Mouse (Mus musculus) neural tube, embryonic 13.5 days (tissue): Measurements from ENCODE around the gene Gabpa. TPM values are rescaled to one million over a fixed set of nuclear protein-coding genes. Genes with fewer than 3 reads are reported as not detected.

ENCODE experiments used
- ATAC-seq: fragments of 200-750 bp; cut with Nextera tagmentation; 2 replicates; pipeline ENCODE4 v1.8.0; 2017; ENCODE audit warnings: low read depth, mild to moderate bottlenecking, moderate TSS enrichment, moderate library complexity
- H3K27ac ChIP-seq: fragments of 300-500 bp; sonication (generic); replicated peaks from 2 replicates; pipeline ENCODE4 v1.5.1; 2015; ENCODE audit warnings: moderate library complexity, mild to moderate bottlenecking, inconsistent platforms
- H3K27me3 ChIP-seq: fragments of 300-500 bp; sonication (generic); 2 replicates; pipeline ENCODE4 v1.6.1; 2015; ENCODE audit warnings: mild to moderate bottlenecking, inconsistent platforms
- H3K36me3 ChIP-seq: fragments of 300-500 bp; sonication (generic); 2 replicates; pipeline ENCODE4 v1.6.1; 2015; ENCODE audit warnings: mild to moderate bottlenecking, inconsistent platforms
- H3K4me1 ChIP-seq: fragments of 300-500 bp; sonication (generic); replicated peaks from 2 replicates; pipeline ENCODE4 v1.6.1; 2015; ENCODE audit warnings: inconsistent platforms
- H3K4me2 ChIP-seq: fragments of 300-500 bp; sonication (generic); 2 replicates; pipeline ENCODE4 v1.6.1; 2015; ENCODE audit warnings: inconsistent platforms, mild to moderate bottlenecking, moderate library complexity
- H3K4me3 ChIP-seq: fragments of 300-500 bp; sonication (generic); 2 replicates; pipeline ENCODE4 v1.5.1; 2015; ENCODE audit warnings: mild to moderate bottlenecking, inconsistent platforms
- H3K9ac ChIP-seq: fragments of 300-500 bp; sonication (generic); 2 replicates; pipeline ENCODE4 v1.6.1; 2015; ENCODE audit warnings: moderate library complexity, mild to moderate bottlenecking, inconsistent platforms
- H3K9me3 ChIP-seq: fragments of 300-500 bp; sonication (generic); 2 replicates; pipeline ENCODE4 v1.6.1; 2016; ENCODE audit warnings: inconsistent platforms
- whole genome bisulfite sequencing: fragments of 180-500 bp; shearing (Covaris S2); methylation state at CpG from one replicate; pipeline ENCODE4 v1.1.7; 2015; 5-methylcytosine and 5-hydroxymethylcytosine counted together
- polyA plus RNA-seq: library from polyadenylated mRNA; unstranded; fragments of >200 nt; fragmentation: Nextera tagmentation; extraction: Ambion mirVana; gene quantifications from 2 replicates; pipeline ENCODE4 v1.2.1, GENCODE M21; 2015

The Gabpa gene
- polyA plus RNA-seq, 1 experiment from 2014 or later, result 21.2 TPM

DNA sequence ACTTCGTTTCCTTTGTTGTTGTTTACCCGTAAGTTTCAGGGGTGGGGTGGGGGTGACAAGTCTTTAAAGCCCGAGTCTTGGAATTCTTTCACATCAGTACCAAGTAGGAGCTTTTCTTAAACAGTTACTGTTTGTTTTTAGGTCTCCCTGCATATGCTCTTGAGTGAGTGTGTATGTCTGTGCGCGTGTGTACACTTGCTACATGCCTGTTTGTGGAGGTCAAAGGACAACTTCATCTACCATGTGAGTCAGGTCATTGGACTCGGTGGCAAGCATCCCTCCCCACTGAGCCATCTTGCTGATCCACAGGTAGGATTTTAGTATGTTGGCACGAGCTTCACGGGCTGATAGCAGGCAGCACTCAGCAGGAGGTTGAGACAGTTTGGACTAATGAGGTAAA, 39.1 kb downstream of the Gabpa start:
- Histone ChIP-seq H3K4me3 (no peak overlapping the region), H3K9ac (no peak overlapping the region), H3K27me3 (no peaks in the 10 kb centered on the region), H3K4me1 (peaks cover 7% of the 10 kb centered on the region), H3K27ac (no peak overlapping the region), H3K9me3 (no peaks in the 10 kb centered on the region), H3K36me3 (no peaks in the 10 kb centered on the region), H3K4me2 (no peak overlapping the region)
- 82% methylated on average over 8 of the region's 8 CpGs for WGBS
- no peak for ATAC-seq

DNA sequence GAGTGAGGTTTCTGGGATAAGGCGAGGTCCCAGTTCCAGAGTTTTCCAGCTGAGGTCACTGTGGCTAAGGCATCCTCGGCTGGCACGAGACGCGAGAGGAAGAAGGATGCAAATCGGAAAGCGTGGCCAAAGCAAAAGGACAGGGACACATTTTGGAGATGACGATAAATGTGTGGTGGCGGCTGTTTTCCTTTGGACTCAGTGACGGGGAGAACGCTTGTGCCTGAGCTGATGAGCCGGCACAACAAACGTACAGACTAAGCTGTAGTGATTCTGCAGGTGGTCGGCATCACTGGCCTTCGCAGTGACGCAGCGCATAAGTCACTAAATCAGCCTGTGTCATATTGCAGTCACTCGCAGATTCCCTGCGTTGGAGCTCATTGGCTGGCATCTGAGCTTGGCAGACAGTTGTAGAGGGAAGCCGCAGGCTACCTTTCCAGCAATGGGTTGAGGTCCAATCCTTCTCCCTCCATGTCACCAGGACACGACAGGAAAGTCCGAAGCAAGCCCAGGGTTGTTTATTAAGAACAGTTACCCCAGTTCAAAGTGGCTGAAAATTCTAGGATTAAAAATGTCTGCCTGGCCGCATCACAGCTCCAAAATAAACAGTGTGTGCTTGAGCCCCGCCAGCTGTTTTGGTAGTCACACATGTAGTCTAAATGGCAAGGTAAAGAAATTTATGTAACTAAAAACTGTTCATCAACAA, 40.4 kb downstream of the Gabpa start:
- Histone ChIP-seq H3K27ac (no peak overlapping the region), H3K36me3 (no peaks in the 10 kb centered on the region), H3K4me3 (no peak overlapping the region), H3K4me2 (no peak overlapping the region), H3K9me3 (no peaks in the 10 kb centered on the region), H3K27me3 (no peaks in the 10 kb centered on the region), H3K4me1 (peaks cover 7% of the 10 kb centered on the region), H3K9ac (no peak overlapping the region)
- no peak for ATAC-seq
- 79% methylated on average over 24 of the region's 24 CpGs for WGBS

DNA sequence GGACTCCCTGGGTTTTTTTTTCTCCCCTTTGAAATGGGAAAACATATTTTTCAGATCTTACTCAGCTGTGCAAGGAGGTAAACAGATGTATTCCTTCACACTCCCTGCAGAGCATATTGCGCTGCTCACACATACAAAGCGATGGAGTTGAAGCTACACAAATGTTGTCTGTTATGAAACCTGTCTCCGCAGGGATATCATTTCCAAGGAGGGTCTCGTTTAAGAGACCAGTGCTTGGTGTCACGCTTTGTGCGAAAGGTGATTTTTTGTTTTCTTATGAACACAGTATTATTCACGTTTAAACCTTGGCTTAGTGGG, 41.0 kb downstream of the Gabpa start:
- no peaks in the 10 kb centered on the region for H3K36me3 ChIP-seq
- no peak for ATAC-seq
- H3K4me3 ChIP-seq, result no peak overlapping the region
- 87% methylated on average over 7 of the region's 7 CpGs for WGBS
- no peak overlapping the region for H3K9ac ChIP-seq
- no peak overlapping the region for H3K4me2 ChIP-seq
- H3K4me1 ChIP-seq, result peaks cover 7% of the 10 kb centered on the region
- no peak overlapping the region for H3K27ac ChIP-seq
- H3K9me3 ChIP-seq, result no peaks in the 10 kb centered on the region
- H3K27me3 ChIP-seq, result no peaks in the 10 kb centered on the region

DNA sequence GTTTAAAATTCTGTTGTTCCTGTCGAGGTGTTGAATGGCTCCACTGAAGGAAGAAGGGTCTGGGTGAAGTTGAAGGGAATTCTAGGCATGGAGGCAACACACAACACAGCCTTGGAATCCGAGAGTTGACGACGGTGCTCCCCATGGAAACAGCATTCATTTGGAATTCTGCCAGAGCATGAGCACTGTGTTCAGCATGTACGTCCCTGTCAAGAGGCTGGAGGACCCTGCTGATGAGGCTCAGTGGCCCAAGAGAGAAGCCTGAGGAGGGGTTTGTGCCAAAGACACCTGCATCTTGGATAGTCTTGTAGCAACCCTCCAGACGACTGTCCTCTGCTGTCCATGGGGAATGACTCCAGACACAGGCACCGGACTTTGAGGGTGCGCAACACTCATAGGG, 41.4 kb downstream of the Gabpa start:
- H3K9ac ChIP-seq, result no peak overlapping the region
- no peak for ATAC-seq
- no peak overlapping the region for H3K4me2 ChIP-seq
- WGBS, result 38% methylated on average over 8 of the region's 8 CpGs
- peaks cover 7% of the 10 kb centered on the region for H3K4me1 ChIP-seq
- H3K27me3 ChIP-seq, result no peaks in the 10 kb centered on the region
- H3K4me3 ChIP-seq, result no peak overlapping the region
- H3K36me3 ChIP-seq, result no peaks in the 10 kb centered on the region
- no peak overlapping the region for H3K27ac ChIP-seq
- no peaks in the 10 kb centered on the region for H3K9me3 ChIP-seq

- 25% methylated on average over 5 of the region's 5 CpGs for WGBS
- ATAC-seq, result no peak
- Histone ChIP-seq H3K36me3 (no peaks in the 10 kb centered on the region), H3K4me3 (no peak overlapping the region), H3K4me2 (no peak overlapping the region), H3K9ac (no peak overlapping the region), H3K9me3 (no peaks in the 10 kb centered on the region), H3K27ac (no peak overlapping the region), H3K27me3 (no peaks in the 10 kb centered on the region), H3K4me1 (peaks cover 7% of the 10 kb centered on the region)
Measured at GRCm38 (mm10) chr16:84879146-84879545, 44.4 kb downstream of the Gabpa start.

DNA sequence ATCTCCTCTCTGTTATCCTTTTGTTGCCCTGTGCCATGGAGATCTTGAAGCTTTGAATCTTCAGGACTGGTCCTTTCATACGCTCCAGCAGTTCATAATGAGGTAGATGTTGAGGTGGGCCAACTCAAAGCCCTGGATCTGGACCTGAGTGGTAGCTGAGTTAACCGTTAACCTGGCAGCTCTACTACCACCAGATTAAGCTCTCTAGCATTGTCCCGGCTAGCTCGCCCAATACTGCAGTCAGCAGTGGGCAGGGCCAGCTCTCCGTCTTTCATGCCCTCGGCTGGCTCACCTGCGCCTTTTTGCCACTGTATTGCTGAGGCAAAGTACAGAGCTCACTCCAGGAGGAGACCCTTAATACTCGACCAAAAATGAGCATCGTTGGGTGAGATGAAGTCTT, 46.4 kb downstream of the Gabpa start:
- Histone ChIP-seq H3K9me3 (no peaks in the 10 kb centered on the region), H3K27me3 (no peaks in the 10 kb centered on the region), H3K4me1 (peaks cover 2% of the 10 kb centered on the region), H3K27ac (no peak overlapping the region), H3K4me3 (no peak overlapping the region), H3K9ac (no peak overlapping the region), H3K36me3 (no peaks in the 10 kb centered on the region), H3K4me2 (no peak overlapping the region)
- ATAC-seq, result no peak
- WGBS, result 91% methylated on average over 9 of the region's 9 CpGs

DNA sequence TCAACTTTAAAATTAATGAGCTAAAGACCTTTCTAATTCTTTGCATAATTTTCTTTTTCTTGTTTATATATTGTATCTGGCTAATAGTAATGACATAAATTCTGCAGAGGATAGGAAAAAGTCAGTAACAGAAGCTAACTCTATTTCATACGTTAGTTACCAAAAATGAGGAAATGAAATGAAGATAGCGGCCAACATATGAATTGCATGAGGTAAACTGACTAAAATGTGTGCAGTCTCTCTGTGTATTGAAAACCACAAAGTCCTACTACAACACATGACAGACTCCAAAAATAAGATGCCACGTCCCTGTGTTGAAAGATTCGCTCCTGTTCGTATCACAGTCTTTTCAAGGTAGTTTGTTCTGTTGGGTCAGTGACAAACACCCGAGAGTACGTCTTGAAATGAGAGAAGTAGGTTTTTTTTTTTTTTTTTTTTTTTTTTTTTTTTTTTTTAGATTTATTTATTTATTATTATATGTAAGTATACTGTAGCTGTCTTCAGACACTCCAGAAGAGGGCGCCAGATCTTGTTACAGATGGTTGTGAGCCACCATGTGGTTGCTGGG, 47.1 kb downstream of the Gabpa start:
- WGBS, result 82% methylated on average over 8 of the region's 8 CpGs
- H3K4me3 ChIP-seq, result no peak overlapping the region
- H3K36me3 ChIP-seq, result no peaks in the 10 kb centered on the region
- H3K4me1 ChIP-seq, result no peaks in the 10 kb centered on the region
- no peaks in the 10 kb centered on the region for H3K27me3 ChIP-seq
- no peak overlapping the region for H3K9ac ChIP-seq
- no peak overlapping the region for H3K27ac ChIP-seq
- no peak overlapping the region for H3K4me2 ChIP-seq
- no peaks in the 10 kb centered on the region for H3K9me3 ChIP-seq
- ATAC-seq, result no peak

DNA sequence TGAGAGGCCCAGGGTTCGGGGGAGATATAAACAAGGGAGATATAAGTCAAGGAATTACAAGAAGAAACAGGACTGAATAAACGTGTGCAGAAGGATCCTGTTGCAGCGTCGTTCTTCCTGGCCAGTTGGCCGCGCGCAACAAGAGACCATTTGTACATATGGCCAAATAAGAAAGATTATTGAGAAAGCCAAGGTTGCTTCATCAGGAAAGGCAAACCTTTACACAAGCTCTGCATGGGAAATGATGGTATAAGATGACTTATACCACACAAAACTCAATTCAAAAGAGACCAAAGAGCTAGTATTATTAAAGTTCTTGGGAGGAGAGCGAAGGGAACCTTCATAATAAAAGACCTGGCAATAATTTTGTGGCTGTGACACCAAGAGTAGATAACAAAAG, 49.8 kb downstream of the Gabpa start:
- H3K9ac ChIP-seq, result no peak overlapping the region
- no peaks in the 10 kb centered on the region for H3K4me1 ChIP-seq
- WGBS, result 89% methylated on average over 8 of the region's 8 CpGs
- ATAC-seq, result no peak
- H3K4me3 ChIP-seq, result no peak overlapping the region
- no peak overlapping the region for H3K4me2 ChIP-seq
- H3K27ac ChIP-seq, result no peak overlapping the region
- H3K36me3 ChIP-seq, result no peaks in the 10 kb centered on the region
- no peaks in the 10 kb centered on the region for H3K9me3 ChIP-seq
- H3K27me3 ChIP-seq, result no peaks in the 10 kb centered on the region

DNA sequence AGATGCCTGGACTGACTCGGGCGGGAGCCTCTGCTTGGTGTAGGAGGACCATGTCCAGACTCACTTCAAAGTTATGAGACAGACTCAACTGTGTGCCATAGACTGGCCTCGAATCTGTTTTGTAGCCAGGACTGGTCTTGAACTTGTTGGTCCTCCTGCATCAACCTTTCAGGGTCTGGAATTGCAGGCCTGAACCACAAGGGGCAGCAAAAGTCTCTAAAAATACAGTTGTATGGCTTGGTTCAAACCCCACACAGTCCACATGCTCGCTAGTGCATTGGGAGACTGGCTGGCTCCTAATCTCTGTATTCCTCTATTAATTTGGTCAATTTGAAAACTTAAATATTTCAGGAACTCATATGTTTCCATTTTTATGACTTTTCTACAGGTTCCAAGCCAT, 68.3 kb downstream of the Gabpa start:
- WGBS, result 95% methylated on average over 4 of the region's 4 CpGs
- ATAC-seq, result no peak

DNA sequence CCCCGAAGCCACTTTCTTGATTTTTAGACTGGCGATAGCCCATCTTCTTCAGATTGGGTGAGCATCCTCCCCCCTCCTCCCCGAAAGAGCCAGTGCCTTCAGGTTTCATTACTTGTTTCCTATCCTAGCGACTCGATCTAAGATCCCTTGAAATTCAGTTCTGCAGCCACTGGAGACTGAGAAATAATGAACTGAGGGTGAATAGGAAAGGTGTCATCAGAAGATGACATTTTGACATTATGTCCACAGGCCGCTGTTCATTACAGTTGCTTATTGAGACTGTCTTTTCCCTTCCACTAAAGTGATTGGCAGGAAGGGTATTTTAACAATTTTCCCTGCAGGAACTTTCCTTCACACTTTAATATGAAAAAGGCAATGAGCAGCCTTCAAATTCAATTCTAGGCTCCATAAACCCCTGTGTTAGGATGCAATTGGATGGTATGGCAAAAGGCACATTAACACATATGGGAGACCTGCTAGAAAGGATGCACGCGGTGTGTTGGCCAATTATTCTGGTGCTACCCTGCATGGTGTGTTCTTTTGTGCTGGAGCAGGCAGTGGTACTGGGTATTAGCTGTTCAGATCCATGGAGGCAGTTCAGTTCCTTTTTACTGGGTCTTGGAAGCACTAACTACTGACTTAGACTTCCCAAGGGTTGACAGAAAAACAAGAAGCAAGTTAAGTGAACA, 76.9 kb downstream of the Gabpa start:
- H3K4me1 ChIP-seq, result peaks cover 1% of the 10 kb centered on the region; the same call in 1 of the 2 replicates
- no peak overlapping the region for H3K27ac ChIP-seq
- no peaks in the 10 kb centered on the region for H3K36me3 ChIP-seq
- WGBS, result 93% methylated on average over 8 of the region's 8 CpGs
- no peak overlapping the region for H3K4me3 ChIP-seq
- H3K9ac ChIP-seq, result no peak overlapping the region
- no peaks in the 10 kb centered on the region for H3K27me3 ChIP-seq
- no peak overlapping the region for H3K4me2 ChIP-seq
- H3K9me3 ChIP-seq, result no peaks in the 10 kb centered on the region
- ATAC-seq, result no peak

More for the DNA sequence above, 68.3 kb downstream of the Gabpa start:
- Histone ChIP-seq H3K27ac (no peak overlapping the region), H3K4me3 (no peak overlapping the region), H3K4me1 (no peaks in the 10 kb centered on the region), H3K9me3 (no peaks in the 10 kb centered on the region), H3K9ac (no peak overlapping the region), H3K36me3 (no peaks in the 10 kb centered on the region), H3K27me3 (no peaks in the 10 kb centered on the region), H3K4me2 (no peak overlapping the region)
